Mouse (Mus musculus) heart, adult 8-10 months (tissue): ENCODE measurements around the gene Olfr65. TPM values are rescaled to one million over a fixed set of nuclear protein-coding genes. Genes with fewer than 3 reads are reported as not detected.

Experiments used
- DNase-seq: peaks from one replicate; pipeline ENCODE4 v3.0.0; 2022; ENCODE audit warnings: low spot score
- total RNA-seq, 4 experiments: library from RNA; stranded (reverse); gene quantifications; 2 replicates each; pipeline ENCODE4 v1.2.4; 2022

Gene Olfr65
- not detected for total RNA-seq

DNA sequence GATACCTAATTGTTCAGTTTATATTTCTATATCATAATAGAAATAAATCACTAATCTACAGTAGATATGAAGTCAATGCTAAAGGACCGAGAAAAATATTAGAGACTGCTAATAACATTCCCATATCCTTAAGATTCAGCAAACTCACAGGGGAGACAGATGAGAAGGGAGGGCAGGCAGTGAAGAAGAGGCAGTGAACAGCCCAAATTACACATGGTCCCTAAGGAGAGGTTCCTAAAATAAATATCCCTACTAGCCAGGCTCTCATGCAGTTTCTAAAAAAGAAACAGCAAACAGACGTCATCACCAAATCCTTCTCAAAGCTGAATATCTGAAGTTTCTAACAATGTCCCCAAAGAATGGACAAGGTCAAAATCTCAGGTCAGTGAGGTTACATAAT, at the start of gene Olfr65:
Olfr65 (plus strand) TSS at position 301 of the 400 bp plus-strand sequence.
- DNase-seq = peak; percentile 10

- no peak for DNase-seq
These were observed 48.6 kb upstream of the Olfr65 start for GRCm38 (mm10) chr7:103854669-103855068.

GRCm38 (mm10) chr7:103859076-103859475, 44.2 kb upstream of the Olfr65 start:
- DNase-seq = no peak

DNA sequence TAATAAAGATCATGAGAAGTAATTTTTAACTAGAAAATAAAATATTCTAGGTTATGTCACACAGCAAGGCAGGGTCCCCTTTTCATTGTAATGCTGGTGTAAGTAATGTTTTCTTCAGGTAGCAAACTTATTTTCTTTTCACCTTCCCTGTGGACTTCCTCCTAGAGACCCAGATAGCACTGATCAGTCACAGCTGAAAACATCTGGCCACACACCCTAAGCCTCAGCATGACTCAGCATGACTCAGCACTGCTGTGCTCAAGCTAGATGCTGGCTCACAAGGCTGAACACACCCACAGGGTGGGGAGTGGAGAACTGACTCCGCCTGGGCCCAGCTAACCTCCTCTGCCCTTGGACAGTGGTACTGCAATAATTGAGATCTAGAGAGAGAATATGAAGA, 42.4 kb upstream of the Olfr65 start:
- DNase-seq = peak; percentile 19

DNA sequence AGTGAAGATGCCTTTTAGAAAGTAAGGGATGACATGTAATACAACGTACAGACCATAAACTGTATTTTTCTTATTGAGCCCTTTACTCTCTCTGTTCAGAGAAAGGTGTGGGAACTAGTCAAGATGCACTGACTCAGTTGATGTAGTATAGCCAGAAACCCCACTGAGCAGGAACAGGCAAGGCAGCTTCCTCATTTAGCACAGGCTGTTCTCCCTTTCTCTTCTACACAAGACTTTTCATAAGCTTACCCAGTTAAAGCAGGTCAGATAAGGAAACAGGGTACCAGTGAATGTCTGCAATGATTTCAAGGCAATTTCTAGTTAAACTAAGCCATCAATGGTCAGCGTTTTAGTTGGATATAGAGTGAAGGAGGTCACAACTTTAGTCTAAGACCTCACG, 41.8 kb upstream of the Olfr65 start:
- no peak for DNase-seq

DNA sequence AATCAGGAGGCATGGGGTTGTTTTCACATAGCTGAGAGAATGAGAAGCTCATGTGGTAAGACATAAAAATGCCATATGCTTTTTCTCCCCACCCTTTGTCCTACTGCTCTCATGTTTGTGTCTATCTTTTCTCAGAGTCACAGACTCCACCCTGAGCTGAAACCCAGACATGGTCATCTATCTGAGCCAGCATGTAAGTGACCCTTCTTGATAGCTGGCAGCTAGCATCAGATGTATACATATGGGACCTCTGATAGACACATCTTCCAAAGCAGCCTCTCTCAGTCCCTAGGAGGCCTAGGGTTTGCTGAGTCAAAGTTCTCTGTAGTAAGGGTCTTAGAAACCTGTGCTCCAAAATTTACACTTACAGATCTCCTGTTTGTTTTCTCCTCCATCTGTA, 37.6 kb upstream of the Olfr65 start:
- DNase-seq = no peak

- no peak for DNase-seq
These were observed 32.6 kb upstream of the Olfr65 start for GRCm38 (mm10) chr7:103870667-103871066.

- no peak for DNase-seq
These were observed 30.2 kb upstream of the Olfr65 start for GRCm38 (mm10) chr7:103873064-103873463.

DNA sequence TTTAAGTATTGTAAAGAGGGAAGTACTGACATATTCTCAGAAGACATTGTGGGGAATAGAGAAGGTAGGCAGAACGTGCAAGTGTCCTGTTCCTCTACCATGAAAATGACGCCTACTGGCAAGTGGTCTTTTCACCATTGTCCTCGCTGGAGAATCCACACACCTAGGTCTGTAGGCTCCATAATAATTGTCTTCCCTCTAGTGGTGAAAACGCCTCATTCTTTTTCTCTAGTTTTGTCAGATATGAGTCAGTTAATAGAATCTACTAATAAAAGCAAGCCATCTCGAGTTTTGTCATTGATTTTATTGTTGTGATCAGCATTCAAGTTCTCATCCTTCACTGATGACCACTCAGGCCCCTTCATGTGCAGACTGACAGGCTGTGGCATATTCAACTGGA, 28.8 kb upstream of the Olfr65 start:
- no peak for DNase-seq

DNA sequence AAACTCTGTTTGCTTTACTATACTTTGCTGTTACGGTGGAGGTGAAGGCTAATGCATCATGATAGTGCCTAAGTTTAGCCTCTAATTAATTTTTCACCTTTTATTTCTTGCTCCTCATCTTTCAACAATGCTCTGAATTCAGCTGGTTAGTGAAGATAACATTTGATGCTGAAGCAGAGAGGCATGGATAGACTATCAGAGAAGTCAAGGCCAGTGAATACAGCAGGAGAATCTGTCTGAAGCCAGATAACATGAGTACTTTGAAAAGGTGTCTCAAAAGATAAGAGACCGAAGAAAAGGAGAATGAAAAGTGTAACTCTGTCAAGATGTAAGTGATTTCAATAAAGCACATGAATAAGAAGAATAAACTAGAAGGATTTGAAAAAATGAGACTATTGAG, 26.2 kb upstream of the Olfr65 start:
- DNase-seq = no peak

DNA sequence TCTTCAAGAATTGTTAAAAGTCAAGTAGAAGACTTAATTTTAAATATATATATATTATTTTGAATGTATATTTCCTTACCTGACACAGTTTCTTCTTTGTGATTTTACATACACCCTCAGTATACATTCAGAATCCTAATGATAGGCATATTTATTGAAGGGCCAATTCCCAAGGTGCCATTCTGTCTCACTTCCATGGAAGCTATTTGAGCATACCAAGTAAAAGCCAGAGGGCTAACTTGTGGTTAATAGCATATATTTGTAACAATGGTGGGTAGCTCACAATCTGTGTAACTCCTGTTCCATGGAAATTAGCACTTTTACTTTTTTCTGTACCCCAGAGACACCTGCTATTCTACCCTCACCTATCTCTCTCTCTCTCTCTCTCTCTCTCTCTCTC, 17.1 kb upstream of the Olfr65 start, which contains the start of gene Olfr66:
Olfr66 (minus strand) TSS at position 101 of the 400 bp plus-strand sequence.
- DNase-seq = no peak

DNA sequence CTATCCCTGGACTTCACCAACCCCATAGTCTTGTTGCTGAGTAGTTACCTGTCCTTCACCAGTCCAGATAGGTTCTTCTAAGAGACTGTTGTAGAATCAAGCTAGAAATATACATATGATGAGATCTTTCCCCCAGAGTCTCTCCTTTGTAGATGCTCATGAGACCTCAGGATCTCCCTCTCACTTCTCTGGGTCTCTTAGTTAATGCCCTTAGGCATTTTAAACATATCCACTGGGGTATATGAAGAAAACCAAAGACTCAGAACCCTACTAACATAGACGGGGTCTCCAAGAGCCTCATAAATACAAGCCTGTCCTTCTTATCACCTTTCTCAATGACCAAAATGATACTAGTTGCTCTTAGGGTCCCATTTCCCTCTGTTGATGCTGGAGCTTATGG, 8.9 kb upstream of the Olfr65 start, which contains the start of gene Olfr64:
Olfr64 (minus strand) TSS at position 101 of the 400 bp plus-strand sequence.
- DNase-seq = no peak

- DNase-seq = no peak
These were observed 6.8 kb downstream of the Olfr65 start for GRCm38 (mm10) chr7:103910047-103910446.

DNA sequence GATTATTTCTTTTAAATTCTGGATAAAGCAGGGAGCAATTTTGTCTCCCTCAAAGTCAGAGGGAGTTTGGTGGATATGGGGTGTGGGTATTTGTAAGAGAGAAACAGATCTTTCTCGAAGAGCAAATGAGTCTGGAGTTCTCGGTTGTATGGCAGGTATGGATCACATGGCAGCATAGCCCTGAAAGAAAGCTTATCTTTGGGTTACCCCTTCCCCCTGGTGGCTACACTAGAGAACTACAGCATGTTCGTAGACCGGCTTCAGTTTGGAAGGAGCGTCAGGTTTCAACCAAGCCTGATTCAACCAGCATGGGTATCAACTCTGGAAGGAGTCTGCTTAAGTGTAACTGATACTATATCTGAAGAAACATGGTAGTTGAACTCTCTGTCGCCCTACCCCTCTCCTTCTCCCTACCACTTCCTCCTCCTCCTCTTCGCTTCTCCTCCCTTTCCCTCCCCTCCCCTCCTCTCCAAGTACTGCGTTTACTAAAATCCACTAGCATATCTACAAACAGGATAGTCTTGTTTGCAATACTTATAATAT, 9.8 kb downstream of the Olfr65 start:
- DNase-seq = no peak

DNA sequence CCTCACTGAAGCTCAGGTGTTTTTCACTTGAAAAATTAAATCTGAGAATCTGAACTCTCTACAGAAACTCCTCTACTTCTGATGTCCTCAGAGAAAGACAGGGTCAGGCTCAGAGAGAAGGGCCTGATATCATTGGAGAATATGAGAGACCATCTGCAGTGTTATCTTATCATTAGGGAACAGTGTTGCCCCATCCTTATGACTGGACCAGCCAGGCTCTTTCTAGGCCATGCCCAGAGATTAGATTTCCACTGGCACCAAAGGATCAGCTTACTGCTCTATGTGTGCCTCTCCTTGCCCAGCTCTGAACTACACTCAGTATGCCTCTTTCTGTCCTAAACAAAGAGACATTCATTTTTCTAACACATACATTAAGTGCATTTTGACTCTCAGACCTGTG, 12.1 kb downstream of the Olfr65 start:
- DNase-seq = no peak

DNA sequence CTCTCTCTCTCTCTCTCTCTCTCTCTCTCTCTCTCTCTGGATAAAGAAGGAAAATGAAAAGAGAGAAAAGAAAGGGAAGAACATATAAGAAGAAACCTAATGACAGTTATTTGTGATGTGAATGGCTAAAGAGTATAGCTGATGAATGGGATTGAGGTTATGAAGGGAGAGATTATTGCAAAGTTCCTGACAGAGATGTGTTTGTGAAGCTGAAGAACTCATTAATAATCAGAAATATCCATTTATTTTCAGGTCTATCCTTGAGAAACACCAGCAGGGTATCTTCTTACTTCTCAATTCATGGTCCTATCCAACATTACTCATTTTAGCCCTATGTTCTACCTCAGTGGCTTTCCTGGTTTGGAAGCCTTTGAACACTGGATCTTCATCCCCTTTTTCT, 25.2 kb downstream of the Olfr65 start, which contains the start of gene Olfr631:
Olfr631 (plus strand) TSS at position 301 of the 400 bp plus-strand sequence.
- DNase-seq = no peak

GRCm38 (mm10) chr7:103934264-103934663, 31.0 kb downstream of the Olfr65 start, which contains the start of gene Olfr632:
Olfr632 (plus strand) TSS chr7:103934347.
- no peak for DNase-seq

- DNase-seq = peak; percentile 7
These were observed 39.4 kb downstream of the Olfr65 start for GRCm38 (mm10) chr7:103942730-103943129.

DNA sequence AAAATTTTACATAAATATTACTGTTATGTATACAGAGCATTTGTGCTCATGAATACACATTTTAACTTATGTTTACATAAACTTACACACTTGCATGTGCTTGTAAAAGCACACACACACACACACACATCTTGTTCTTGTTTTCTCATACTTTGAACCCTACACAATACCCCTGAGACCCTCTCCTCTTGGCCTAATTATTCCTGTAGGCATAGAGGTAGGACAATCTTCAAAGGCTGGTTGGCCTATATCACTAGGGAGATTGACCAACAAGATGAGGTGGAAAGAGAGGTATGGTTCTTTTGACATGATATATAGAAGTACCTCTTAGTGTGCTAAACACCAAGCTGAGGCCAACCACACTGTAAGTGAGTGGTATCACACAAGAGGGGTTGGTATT, 40.9 kb downstream of the Olfr65 start, which contains the start of gene Olfr633:
Olfr633 (plus strand) TSS at position 301 of the 400 bp plus-strand sequence.
- no peak for DNase-seq

Other genes starting within 250 kb of the Olfr65 start
- gene Olfr623, start 239.8 kb upstream of the Olfr65 start, total RNA-seq = not detected
- gene Olfr624, start 232.3 kb upstream of the Olfr65 start, total RNA-seq = not detected
- not detected for gene Olfr625-ps1, start 220.8 kb upstream of the Olfr65 start, total RNA-seq
- not detected for gene Olfr243, start 188.8 kb upstream of the Olfr65 start, total RNA-seq
- gene Olfr628, start 173.1 kb upstream of the Olfr65 start, total RNA-seq = not detected
- gene Olfr629, start 158.5 kb upstream of the Olfr65 start, total RNA-seq = not detected
- not detected for gene Olfr630, start 146.2 kb upstream of the Olfr65 start, total RNA-seq
- gene Olfr69, start 131.9 kb upstream of the Olfr65 start, total RNA-seq = not detected
- gene Olfr68, start 123.8 kb upstream of the Olfr65 start, total RNA-seq = not detected
- not detected for gene Olfr67, start 111.7 kb upstream of the Olfr65 start, total RNA-seq
- 1,000 to 10,000 TPM in 1 of 4 experiments, 100 to 1,000 TPM in 3; 208 to 1,111 (median 289) TPM for gene Hbb-bt, start 89.5 kb upstream of the Olfr65 start, total RNA-seq
- gene Hbb-bs, start 75.4 kb upstream of the Olfr65 start, total RNA-seq = over 10,000 TPM in 1 of 4 experiments, 1,000 to 10,000 TPM in 3; 2,003 to 12,142 (median 2,942) TPM
- gene Hbb-bh2, start 63.0 kb upstream of the Olfr65 start, total RNA-seq = not detected
- gene Hbb-bh1, start 60.3 kb upstream of the Olfr65 start, total RNA-seq = not detected
- gene Hbb-y, start 50.3 kb upstream of the Olfr65 start, total RNA-seq = not detected
- gene Olfr66, start 17.2 kb upstream of the Olfr65 start, total RNA-seq = not detected
- gene Olfr64, start 9.0 kb upstream of the Olfr65 start, total RNA-seq = not detected
- not detected for gene Olfr631, start 25.3 kb downstream of the Olfr65 start, total RNA-seq
- gene Olfr632, start 30.9 kb downstream of the Olfr65 start, total RNA-seq = not detected
- gene Olfr633, start 41.0 kb downstream of the Olfr65 start, total RNA-seq = not detected
- gene Olfr635, start 67.7 kb downstream of the Olfr65 start, total RNA-seq = under 1 TPM in 1 of 4 experiments, not detected in 3; 0.03 TPM
- gene Olfr638, start 95.3 kb downstream of the Olfr65 start, total RNA-seq = not detected
- gene Olfr639, start 113.8 kb downstream of the Olfr65 start, total RNA-seq = under 1 TPM in 2 of 4 experiments, not detected in 2; 0.06 TPM
- not detected for gene Olfr640, start 122.1 kb downstream of the Olfr65 start, total RNA-seq
- not detected for gene Olfr641, start 132.0 kb downstream of the Olfr65 start, total RNA-seq
- not detected for gene Olfr642, start 149.2 kb downstream of the Olfr65 start, total RNA-seq
- gene 4930516K23Rik, start 158.0 kb downstream of the Olfr65 start, total RNA-seq = not detected
- not detected for gene Olfr644, start 168.4 kb downstream of the Olfr65 start, total RNA-seq
- gene Olfr645, start 182.0 kb downstream of the Olfr65 start, total RNA-seq = not detected
- gene Olfr646, start 201.4 kb downstream of the Olfr65 start, total RNA-seq = not detected
- not detected for gene Ubqln5, start 226.3 kb downstream of the Olfr65 start, total RNA-seq
- not detected for gene Olfr643, start 233.9 kb downstream of the Olfr65 start, total RNA-seq
- not detected for gene Ubqln3, start 239.8 kb downstream of the Olfr65 start, total RNA-seq
- not detected for gene Ubqlnl, start 247.1 kb downstream of the Olfr65 start, total RNA-seq